Mouse (Mus musculus) adrenal gland, adult 2 months (tissue): ENCODE results near the gene Flnb. TPM values are rescaled to one million over a fixed set of nuclear protein-coding genes. Genes with fewer than 3 reads are reported as not detected.

Experiments
- DNase-seq: peaks from one replicate; pipeline ENCODE4 v3.0.0; 2021
- polyA plus RNA-seq: library from polyadenylated mRNA; depleted of rRNA; stranded (reverse); fragments of >200 nt; gene quantifications from 2 replicates; pipeline ENCODE4 v1.2.3, GENCODE M21; 2012
- total RNA-seq, 2 experiments: library from RNA; stranded (reverse); gene quantifications; 2 replicates each; pipeline ENCODE4 v1.2.3; 2021

Flnb gene
- total and polyA plus RNA-seq, 3 experiments: 8.8 to 44.9 (median 40.8) TPM

DNA sequence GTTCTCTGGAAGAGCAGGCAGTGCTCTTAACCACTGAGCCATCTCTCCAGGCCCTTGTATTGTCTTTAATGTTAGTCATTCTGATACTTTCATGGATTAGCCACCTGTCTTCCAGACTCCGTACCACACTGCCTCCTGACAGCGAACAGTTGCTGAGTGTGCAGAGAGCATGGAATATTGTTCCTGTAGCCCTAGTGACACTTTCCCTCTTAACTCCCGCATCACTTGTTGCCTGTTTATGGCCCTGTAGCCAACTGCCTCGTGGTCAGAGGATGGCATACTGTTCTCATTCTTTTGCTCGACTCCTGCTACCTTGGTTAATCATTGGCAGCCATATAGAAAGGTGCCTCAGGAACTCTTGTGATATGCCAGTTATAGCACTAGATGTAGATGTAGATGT is 45.4 kb downstream of the Flnb start:
- DNase-seq: no peak

DNA sequence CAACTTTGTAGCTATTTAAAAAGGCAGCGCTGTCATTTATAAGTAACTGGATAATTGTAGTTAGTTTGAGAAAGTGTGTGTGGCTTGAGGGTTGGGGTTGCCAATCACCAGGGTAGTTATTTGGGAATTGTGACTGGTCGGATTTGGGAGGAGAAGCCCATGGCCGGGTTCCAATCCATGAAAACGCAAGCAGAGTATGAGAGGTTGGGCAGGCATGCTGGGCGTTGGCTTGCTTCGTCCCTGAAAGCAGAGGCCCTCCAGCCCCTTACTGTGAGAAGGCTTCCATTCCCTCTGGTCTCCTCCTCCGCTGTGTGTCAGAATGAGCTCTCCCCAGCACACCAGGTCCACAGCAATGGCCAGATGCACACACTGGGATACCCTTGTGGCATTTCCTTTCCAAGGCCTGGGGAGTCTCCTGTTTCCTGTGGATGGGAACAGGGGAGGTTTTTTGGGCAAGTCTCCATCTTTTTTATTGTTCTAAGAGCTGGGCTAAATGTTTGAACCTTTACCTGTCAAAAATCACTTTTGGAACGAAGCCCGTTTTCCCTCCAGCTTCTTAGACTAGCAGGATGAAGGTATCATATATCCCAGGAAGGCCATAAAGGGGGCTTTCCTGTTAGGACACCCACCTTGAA is 46.2 kb downstream of the Flnb start:
- no peak for DNase-seq

GRCm38 (mm10) chr14:7864506-7864899 is 46.7 kb downstream of the Flnb start:
- no peak for DNase-seq

- DNase-seq: no peak
Observed at GRCm38 (mm10) chr14:7867224-7867623, 49.5 kb downstream of the Flnb start.

- DNase-seq: no peak
Observed at GRCm38 (mm10) chr14:7867841-7868240, 50.1 kb downstream of the Flnb start.

- DNase-seq: peak; percentile 60
Observed at GRCm38 (mm10) chr14:7869796-7870195, 52.0 kb downstream of the Flnb start.

GRCm38 (mm10) chr14:7873552-7873951 is 55.8 kb downstream of the Flnb start:
- peak; percentile 31 for DNase-seq

- DNase-seq: no peak
Observed at GRCm38 (mm10) chr14:7874495-7874894, 56.7 kb downstream of the Flnb start.

- no peak for DNase-seq
Observed at GRCm38 (mm10) chr14:7877957-7878356, 60.2 kb downstream of the Flnb start.

- DNase-seq: no peak
Observed at GRCm38 (mm10) chr14:7880389-7880788, 62.6 kb downstream of the Flnb start.

- DNase-seq: no peak
Observed at GRCm38 (mm10) chr14:7881533-7881932, 63.8 kb downstream of the Flnb start.

DNA sequence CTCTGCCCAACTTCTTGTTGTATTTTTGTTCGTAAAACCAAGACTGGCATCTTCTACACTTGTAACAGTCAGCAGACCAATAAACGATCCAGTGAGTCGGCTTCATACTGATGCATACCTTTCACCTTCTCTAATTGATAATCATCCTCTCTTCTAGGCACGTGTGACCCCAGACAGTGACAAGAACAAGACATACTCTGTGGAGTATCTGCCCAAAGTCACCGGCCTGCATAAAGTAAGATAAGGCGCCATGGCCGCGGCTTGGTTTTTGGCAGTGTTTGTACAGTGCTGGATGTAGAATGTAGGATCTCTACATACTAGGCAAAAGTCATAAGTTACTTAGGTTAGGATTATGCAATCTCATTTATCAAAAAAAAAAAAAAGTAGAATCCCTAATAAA is 64.3 kb downstream of the Flnb start:
- no peak for DNase-seq

DNA sequence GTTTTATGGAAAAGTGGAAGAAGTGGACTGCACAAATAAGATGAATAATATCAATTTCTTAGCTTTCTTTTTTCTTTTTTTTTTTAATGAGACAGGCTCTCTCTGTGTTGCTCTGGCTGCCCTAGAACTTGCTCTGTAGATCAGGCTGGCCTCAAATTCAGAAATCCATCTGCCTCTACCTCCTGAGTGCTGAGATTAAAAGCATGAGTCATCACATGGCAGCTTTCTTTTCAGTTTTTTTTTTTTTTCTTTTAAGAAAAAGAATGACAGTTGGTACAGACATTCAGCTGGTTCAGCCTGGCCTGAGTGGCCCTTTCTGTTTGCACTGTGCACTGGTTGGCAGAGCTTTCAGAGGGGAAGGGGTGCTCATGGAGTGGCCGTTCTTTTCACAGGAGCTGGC is 66.4 kb downstream of the Flnb start:
- DNase-seq: no peak

DNA sequence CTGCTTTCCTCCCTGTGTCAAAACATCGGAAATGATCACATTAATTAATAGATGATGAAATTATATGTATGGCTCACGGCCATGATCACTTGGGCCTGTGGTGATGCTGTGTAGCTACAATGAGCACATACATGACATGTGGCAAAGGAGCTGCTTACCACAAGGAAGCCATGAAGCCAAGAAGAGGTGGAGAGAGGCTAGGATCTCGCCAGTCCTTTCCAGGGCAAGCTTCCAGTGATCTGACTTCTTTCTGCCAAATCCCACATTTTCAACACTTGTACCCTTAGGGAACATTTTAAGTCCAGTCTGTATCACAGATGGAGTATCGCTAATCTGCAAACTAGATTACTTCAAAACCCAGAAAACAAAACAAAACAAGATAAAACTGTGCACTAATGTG is 67.1 kb downstream of the Flnb start:
- DNase-seq: no peak

DNA sequence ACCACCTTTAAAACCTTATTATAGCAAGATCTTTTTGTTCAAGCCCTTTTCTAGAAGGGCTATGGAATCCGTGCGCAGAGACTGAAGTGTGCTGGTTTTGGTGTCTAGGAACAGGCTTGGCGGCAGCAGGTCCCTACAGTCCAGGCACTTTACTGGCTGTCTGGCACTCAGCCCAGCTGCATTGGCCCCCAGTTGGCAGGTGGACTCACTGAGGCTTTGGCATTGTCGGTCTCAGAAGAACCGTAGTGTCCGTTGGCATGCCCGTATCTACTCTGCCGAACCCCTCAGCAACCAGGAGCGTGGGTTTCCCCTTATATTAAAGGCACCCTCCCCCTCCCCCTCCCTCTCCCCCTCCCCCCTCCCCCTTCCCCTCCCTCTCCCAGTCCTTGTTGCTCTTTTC is 67.8 kb downstream of the Flnb start:
- no peak for DNase-seq

GRCm38 (mm10) chr14:7886008-7886407 is 68.3 kb downstream of the Flnb start:
- DNase-seq: no peak

GRCm38 (mm10) chr14:7887171-7887570 is 69.4 kb downstream of the Flnb start:
- DNase-seq: no peak

GRCm38 (mm10) chr14:7888294-7888693 is 70.5 kb downstream of the Flnb start:
- DNase-seq: no peak

DNA sequence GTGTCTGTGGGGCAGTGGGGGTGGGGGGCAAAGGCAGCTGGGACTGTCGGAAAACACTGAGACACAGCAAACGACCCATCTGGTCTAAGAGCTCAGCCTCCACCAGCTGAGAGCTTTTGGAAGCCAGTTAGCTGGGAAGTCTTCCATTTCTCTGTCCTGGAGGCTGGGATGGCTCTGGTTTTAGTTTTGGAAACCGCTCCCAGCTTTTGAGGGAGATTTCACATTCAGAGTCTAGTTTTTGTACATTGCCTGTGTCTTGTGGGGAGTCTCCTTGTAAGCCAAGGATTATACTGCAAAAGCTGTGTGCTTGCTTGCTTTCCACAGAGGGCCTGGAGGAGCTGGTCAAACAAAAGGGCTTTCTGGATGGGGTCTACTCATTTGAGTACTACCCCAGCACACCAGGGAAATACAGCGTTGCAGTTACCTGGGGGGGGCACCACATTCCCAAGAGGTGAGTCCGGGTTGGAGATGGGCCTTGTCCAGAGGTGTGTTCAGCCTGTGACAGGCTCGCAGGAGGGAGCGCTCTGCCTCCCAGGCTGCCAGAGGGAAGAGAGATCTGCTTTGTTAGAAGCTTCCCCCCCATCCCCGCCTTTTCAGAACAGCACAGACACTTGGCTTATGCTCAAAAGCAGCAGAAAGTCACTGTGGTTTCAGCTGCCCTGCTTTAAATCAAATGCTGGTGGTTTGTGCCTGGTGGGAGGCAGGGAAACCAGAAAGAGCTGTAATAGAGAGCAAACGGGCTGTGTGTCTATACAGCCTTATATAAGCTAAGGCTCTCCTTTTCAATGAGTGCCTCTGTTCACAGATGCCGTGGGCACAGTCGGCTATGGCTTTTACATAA is 71.3 kb downstream of the Flnb start:
- peak; percentile 62 for DNase-seq

DNA sequence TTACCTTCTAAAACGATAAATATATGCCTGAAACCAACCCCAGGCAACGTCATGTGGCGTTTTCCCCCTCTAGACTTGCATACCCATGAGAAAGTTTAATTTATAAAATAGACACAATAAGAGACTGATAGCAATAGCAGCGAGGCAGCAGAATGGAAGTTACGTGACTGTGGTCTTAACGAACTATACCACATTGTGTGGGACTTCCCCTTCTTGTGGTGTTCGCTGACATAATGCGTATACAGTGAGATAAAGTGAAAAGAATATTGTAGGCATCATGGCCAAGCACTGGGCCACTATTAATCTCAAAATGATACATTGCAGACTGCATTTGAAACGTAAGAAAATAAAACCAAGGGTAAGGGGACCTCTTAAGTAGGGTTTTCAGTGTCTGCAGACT is 72.1 kb downstream of the Flnb start:
- DNase-seq: no peak

DNA sequence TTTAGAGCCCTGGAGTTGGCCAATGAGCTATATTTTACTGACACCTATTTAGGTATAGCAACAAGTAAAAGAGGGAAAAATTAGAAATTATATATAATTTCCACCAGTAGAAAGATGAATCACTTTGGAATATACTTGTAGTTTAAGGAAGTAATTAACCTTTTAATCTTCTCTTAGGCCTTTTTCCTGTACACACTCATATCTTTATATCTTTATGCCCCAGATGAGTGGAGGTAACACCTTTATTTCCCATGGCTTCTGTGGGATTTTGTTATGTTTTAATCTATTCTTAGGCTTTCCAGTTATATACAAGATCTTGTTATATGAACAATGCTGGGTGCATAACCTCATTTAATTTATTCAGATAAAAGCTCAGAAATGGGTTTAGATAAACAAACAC is 73.6 kb downstream of the Flnb start:
- no peak for DNase-seq

GRCm38 (mm10) chr14:7896126-7896525 is 78.4 kb downstream of the Flnb start:
- no peak for DNase-seq

DNA sequence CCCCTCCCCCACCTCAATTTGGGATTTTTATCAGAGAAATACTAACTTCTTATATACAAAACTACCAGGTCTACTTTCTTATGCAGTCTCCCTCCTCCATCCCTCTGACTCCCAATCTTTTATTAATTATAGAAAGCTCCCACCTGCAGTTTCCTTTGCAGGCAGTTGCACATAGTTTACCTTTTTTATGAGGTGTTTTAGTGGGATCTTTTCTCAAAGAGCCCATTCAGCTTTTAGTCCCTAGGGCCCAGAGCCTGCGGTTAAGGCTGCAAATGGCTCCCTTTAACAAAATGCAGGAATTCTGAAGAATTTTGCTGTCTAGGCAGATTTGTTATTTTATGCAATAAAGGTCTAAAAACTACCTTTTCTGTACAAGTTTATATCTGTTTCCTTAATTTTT is 78.9 kb downstream of the Flnb start:
- no peak for DNase-seq

DNA sequence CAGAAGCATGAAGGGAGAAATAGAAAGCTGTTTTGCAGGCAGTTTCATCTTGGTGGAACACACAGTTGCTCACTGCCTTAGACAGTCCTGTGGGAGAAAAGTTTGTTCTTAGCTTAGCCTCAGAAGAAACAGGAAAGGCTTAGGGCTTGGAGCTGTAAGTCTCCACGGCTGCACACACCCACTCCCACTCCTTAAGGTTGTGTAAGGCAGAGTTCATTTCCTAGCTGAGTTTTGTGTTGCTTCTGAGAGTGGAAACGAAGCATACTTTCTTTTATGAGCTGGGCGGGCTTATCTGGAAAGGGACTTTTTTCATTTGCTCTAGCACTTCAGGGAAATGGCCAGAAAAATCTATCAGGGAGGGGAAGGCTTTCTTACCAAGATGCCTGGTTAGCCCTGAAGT is 82.2 kb downstream of the Flnb start:
- no peak for DNase-seq
